Mouse (Mus musculus): ENCODE measurements around the gene Gm45234.
A peak's percentile ranks its signal among the peaks of the same experiment; 100 is the strongest.

Gm45234 gene

DNA sequence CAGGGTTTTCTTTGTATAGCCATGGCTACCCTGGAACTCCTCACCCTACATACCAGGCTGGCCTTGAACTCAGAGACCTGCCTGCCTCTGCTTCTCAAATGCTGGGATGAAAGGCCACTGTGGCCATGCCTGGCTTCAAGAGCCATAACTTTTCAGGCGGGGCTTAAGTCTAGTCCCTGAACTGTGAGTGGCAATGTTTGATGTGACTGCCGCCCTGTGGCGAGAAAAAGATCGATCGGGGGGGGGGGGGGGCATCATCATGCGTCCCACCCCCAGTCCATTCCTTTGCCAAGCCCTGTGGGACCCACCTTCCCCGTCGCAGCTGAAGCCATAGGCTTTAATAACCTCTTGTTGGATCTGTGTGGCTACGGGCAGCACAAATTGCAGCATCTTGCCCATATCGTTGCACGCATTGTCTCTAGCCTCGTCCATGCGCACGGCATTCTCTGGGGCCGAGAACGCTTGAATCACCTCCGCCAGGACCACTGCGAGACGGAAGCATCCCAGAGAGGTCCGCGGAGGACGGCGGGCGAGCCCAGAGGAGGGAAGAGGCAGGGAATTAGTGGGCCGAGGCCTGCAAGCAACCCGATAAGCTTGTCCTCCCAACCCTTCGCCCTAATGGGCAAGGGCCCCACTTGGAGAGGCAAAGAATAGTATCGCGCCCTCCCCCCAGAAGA is 15.5 kb downstream of the Gm45234 start:
- DNase-seq (ENCODE audit: low spot score): no peak

DNA sequence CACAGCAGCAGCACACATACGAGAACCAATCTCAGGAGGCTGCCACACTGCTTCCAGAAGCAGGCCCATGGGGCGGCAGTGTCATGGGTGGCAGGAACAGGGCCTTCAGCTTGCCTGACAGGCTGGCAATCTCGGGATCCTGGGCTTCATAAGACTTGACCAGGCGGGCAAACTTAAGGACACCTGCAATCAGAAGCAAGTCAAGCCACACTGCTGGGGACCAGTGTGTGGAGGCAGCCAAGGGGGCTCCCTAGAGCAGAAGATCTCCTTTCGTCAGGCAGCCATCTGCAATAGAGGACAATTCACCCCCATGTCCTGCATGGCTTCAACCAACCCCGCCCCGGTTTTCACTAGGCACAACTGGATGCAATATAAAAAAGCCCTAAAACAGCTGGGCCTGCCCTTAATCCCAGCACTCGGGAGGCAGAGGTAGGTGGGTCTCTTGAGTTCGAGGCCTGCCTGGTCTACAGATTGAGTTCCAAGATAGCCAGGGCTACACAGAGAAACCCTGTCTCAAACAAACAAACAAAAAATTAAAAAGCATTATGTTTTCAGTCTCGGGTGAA is 16.5 kb downstream of the Gm45234 start:
- DNase-seq (ENCODE audit: low spot score): no peak

DNA sequence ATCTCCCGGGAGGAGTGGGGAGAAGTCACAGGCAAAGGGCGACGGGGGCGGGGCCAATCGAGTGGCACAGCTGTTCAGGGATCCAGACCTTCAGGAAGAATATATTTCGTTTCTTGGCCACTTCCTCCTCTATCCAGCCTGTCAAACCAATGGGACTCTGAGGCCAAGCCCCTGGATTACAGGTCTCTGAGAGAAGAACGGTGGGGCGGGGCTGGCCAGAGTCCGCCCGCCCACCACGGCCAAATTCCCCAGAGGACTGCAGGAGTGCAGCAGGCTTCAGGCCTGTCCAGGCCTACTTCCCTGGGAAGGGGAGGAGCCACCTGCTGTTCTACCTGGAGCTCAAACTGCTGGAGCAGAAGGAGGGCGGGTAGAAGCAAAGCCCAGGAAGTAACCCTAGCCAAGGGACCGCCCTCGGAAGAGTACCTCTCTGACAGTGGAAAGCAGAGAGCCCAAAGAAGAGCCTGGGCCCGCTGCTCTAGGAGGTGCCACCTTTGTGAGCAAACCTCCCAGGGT is 17.3 kb downstream of the Gm45234 start, which contains the start of gene Ptpn6:
TSS of gene Ptpn6 (minus strand) at position 204 of the 513 bp plus-strand sequence.
- DNase-seq (ENCODE audit: low spot score): no peak

GRCm38 (mm10) chr6:124737040-124737439 is 18.8 kb downstream of the Gm45234 start:
- no peak for DNase-seq (ENCODE audit: low spot score)

DNA sequence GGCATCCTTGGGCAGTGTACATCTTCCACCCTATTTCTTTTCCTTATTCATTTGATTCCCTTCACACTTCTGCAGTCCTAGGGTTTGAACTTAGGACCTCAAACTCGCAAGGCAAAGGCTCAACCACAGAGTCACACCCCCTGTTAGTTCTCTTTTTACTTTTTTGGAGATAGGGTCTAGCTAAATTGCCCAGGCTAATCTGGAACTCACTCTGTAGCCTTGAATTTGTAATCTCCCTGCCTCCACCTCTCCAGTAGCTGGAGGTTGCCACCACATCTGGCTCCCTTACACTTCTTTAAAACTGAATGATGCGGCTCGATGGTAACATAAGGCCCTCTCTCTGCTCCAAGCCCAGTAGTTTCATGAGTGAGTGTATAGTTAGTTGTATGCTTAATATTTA is 21.4 kb downstream of the Gm45234 start:
- no peak for DNase-seq (ENCODE audit: low spot score)

DNA sequence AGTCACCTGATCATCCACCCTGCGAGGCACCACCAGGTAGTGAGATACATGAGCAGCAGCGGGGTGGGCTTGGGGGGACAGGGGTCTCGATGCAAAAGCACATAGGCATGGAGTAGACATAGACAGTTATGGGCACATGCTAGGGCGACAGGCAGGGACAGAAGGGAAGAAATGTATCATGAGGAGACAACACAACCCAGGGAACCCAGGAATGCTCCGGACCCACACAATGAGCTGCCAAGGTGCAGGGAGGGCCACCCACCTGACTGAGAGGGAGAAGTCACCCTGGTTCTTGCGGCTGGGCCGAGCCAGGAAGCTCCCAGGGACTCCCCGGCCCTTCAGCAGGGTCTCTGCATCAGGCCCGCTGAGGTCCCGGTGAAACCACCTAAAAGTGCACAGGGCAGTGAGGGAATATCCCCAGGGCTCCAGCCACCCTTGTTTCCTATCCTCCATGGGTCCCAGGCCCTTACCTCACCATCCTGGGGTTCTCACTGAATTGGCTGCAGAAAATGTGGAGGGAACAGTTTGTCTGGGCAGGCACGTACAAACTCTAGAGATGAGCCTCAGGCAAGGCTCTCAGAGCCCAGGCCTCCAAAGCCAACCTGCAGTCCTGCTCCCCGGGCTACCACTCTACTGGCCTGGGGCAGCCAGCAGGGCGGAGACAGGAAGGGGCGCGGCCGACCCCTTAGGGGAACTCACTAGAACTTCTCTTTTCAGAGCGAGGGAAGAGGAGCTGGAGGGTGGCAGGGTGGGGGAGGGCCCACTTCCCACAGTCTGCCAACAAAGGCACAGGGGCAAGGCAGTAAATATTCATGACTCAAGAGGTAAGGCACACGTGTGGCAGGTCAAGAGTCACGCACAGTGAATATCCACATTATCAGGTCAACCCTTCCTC is 23.1 kb downstream of the Gm45234 start:
- no peak for DNase-seq (ENCODE audit: low spot score)

DNA sequence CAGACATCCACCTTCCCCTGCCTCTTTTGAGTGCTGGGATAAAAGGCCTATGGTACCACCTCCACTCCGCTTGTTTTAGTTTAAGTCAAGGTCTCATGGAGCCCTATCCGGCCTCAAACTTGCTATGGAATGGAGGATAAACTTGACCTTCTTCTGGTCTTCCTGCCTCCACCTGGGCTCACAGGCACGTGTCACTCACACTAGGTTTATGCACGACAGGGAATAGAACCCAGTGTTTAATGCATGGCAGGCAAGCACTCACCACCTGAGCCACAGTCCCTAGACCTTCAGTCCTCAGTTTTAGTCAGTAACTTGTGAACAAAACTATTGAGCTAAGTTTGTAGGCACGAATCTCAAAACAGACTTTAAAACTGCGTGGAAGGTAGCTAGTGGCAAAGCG is 24.8 kb downstream of the Gm45234 start:
- no peak for DNase-seq (ENCODE audit: low spot score)

DNA sequence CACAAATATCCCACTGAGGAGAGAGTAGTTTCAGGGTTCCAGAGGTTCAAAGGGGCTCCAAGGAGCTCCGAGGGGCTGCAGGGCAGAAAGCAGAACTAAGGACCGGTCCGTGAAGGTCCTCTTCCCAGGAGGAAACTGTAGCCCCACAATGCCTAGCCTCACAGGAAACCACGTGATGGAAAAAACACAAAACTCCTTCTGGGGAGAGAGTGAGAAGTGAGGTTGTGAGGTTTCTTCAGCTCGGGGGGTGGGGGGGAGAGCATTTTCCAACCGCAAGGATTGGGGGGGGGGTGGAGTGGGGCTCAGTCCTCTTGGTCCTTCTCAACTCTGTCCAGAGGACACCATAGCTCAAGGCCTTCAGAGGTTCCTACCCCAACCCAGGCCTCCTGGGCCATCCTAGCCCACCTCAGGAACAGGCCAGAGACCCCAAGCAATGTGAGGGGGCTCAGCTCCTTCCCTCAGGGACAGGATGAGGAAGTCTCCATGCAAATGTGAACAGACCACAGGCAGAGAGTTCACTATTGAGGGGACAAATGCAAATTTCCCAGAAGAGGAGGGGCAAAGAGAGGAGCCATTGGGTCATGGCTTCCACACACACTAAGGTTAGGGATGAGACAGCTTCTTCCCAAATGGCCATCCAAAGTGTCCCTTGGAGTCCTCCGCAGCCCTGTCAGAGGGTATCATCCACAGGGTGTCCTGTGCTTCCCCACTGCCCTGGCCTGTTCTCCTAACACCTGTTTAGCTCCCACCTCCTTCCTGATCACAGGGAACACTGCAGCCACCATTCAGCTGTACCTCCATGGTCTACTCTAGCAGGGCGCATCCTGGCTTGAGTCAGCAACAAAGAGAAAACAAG is 25.7 kb downstream of the Gm45234 start:
- DNase-seq (ENCODE audit: low spot score): no peak

- DNase-seq (ENCODE audit: low spot score): no peak
Measured at GRCm38 (mm10) chr6:124728621-124729020, 27.2 kb downstream of the Gm45234 start.

DNA sequence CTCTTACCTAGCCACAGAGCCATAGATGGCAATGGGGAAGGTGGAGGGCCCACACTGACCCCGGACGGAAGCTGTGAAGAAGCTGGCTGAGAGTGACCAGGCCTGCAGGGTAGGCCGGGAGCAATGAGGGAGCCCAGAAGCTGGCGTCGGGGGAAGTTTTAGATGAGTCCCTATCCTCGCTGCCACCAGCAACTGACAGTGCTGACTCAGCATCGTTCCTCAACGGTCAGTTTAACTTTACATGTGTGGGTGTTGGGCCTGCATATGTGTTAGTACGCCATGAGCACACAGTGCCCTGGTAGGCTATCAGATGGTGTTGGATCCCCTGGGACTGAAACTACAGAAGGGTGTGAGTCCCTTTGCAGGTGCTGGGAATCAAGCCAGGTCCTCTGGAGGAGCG is 31.3 kb downstream of the Gm45234 start:
- no peak for DNase-seq (ENCODE audit: low spot score)

- no peak for DNase-seq (ENCODE audit: low spot score)
Measured at GRCm38 (mm10) chr6:124723541-124723940, 32.3 kb downstream of the Gm45234 start.

- DNase-seq (ENCODE audit: low spot score): no peak
Measured at GRCm38 (mm10) chr6:124722876-124723473, 32.8 kb downstream of the Gm45234 start.

- no peak for DNase-seq (ENCODE audit: low spot score)
Measured at GRCm38 (mm10) chr6:124720904-124721303, 34.9 kb downstream of the Gm45234 start.

DNA sequence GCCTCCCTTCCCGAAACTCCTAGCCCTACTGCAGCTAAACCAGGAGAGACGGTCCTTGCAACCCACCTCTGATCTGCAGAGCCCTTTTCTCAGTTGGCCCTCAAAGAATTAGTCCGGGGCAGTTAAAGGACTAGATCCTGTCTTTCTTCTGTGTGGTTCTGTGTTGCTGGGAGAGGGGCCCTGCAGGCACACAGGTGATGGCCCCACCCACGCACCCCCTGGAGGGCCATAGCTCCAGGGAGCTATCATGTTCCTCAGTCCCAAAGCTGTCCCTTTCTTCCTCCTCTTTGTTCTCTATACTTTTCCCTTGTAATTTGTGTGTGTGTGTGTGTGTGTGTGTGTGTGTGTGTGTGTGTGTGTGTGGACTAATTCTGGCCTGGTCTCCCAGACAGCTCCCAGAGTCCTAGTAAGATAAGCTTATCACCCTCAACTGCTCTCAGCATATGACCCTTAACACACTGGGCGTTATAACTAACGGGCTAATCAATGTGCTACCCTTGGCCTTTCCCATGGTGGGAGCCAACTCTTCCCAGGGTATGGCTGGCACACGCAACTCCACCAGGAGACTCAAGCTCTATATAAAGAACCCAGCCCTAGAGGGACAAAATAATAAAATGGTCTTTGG is 36.4 kb downstream of the Gm45234 start:
- DNase-seq (ENCODE audit: low spot score): no peak

DNA sequence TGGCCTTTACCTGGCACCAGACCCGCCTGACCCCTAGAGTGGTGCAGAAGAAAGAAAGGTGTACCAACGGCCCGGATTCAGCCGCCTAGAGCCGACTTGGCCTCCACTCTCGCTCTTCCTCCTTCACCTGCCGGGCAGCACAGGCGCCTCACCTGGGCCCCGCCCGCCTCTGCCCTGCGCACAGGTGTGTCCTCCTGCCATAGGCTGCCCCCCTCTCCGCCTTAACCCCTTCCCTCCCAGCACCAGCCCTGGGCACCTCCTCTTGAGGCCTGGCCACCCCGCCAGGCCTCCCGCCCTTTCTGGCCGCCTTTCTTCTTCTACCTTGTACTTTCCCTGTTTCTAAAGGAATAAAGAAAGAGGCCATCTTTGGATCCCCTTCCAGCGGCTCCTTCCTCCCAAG is 37.1 kb downstream of the Gm45234 start:
- DNase-seq (ENCODE audit: low spot score): peak; percentile 52

- DNase-seq (ENCODE audit: low spot score): no peak
Measured at GRCm38 (mm10) chr6:124717968-124718367, 37.9 kb downstream of the Gm45234 start.

DNA sequence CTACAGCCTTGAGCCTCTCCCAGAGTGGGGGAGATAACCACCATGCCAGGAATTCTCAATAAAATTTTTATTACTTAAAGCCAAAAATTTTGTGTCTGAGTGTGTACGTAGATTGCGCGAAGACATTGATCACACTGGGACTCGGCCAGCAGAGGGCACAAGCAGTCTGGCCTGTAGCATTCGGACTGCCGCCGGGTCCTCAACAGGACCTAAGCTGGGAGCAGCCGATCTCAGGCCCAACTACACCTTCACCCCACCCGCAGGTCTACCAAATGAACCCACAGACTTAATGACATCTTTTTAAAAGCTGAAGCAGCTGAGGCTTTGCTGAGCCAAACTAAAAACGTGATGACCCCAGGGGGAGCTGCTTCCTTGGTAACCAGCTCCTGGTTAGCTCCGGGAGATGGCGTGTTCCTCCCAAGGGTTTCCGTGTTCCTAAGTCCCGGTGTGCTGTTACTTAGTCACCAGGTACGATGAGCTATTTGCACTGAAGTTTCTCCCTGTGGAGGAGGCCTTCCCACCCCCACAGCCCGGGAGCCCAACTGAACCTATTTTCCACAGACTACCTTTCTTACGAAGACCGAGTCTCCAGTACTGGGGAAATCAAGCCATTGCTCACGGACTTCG is 38.8 kb downstream of the Gm45234 start:
- DNase-seq (ENCODE audit: low spot score): peak; percentile 48

- no peak for DNase-seq (ENCODE audit: low spot score)
Measured at GRCm38 (mm10) chr6:124712918-124713317, 42.9 kb downstream of the Gm45234 start.

- peak; percentile 98 for DNase-seq (ENCODE audit: low spot score)
Measured at GRCm38 (mm10) chr6:124711824-124712782, 43.7 kb downstream of the Gm45234 start, which contains the start of the genes Emg1 and Phb2. Gene Emg1, minus strand, starts transcription at chr6:124712178. Gene Phb2, plus strand, starts transcription at chr6:124712336.

Data from ovary, postnatal 36 days (tissue).